Mouse (Mus musculus) mouse embryonic stem cell (cell line): ENCODE measurements around the gene Slc26a3.
"Not testable (repeated sequence)": the region's sequence is repeated elsewhere in the genome, so short reads cannot be mapped to it uniquely, and the experiment has no call there.

Source experiments
- in situ Hi-C, 2 experiments: fragments of 300-500 bp; cut with MboI; formaldehyde crosslinking; loops; 1 replicate in 1 of 2; 3 replicates in 1 of 2; pipeline ENCODE4 v1.14.3; 2019 to 2020; ENCODE audit warnings: low sequenced_read_pairs in 2 of 2, low pct_unique_long_range_greater_than_20kb in 1 of 2, mixed read lengths in 1 of 2; ENCODE audit not compliant: unreplicated experiment in 1 of 2

The Slc26a3 gene

GRCm38 (mm10) chr12:31404575-31405240 is 14.0 kb downstream of the Slc26a3 start:
- in situ Hi-C loops: no loop called here

DNA sequence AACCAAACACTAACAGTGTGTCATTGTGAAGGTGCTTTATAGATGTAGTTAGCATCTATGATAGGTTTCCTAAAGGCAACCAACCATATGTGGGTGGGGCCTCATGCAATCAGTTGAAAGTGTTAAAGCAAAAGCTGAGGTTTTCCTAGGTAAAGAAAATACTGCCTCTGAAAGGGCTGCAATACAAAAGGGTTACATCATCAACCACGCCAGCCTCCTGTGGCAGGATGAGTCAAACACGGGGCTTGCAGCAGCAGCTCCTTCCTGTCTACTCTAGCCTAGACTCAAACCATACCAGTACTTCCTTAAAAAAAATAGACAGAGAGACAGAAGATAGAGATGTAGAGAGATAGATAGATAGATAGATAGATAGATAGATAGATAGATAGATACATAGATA is 25.3 kb downstream of the Slc26a3 start:
- in situ Hi-C loops: no loop called here

- in situ Hi-C loops: no loop called here
These were observed 31.4 kb downstream of the Slc26a3 start for GRCm38 (mm10) chr12:31421901-31422574.

- in situ Hi-C loops: no loop called here
These were observed 47.1 kb downstream of the Slc26a3 start for GRCm38 (mm10) chr12:31437791-31438190.

DNA sequence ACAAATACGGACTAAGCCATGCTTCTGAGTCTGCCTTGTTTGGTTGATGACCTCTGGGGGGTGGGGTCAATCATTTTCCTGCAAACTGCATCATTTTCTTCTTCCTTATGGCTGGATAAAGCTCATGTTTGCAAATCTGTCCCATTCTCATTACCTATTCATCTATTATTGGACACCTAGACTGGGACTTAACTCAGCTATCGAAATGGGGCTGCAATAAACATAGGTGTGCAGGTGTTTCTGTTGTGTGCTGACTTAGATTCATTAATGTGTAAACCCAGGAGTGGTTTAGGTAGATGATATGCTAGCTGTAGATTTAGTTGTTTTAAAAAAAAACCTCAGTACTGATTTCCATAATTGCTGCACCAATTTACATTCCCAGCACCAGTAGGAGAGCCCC is 48.9 kb downstream of the Slc26a3 start:
- in situ Hi-C loops: no loop called here

DNA sequence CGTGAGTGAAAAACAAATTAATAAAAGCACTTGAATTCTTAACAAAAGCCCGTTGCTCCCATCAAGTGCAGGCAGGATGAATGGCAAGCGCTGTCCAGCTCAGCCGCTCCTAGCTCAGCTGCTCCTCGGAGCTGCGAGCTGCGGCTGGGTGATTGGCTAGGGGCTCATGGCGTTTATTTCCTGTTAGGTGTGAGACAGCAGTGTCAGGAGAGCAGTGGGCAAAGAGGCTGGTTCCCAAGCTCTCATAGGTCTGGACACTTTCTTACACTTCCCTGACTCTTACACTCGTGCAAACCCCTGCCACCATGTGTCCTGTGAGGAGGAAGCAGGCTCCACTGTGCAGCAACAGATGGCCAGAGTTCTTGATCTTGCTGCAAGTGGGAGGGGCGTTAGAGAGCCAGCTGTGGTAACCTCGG is 53.5 kb downstream of the Slc26a3 start:
- in situ Hi-C loops: no loop called here

DNA sequence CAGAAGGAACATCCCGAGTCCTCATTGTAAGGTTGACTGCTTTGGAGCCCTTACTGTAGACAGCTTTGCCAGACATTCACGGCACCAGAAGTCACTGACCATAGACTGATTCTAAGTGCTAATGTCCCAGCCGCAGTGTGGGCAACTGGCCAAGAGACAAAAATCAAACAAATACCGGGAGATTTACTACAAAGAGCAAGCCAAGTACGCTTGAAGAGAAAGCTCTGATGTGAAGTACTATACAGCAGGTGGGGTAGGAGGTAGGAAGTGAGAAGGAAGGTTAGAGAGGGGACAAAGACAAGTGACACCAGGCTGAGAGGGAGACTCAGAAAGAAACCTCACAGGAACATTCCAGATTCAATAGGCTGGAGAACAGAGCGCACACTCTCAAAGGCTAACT is 54.2 kb downstream of the Slc26a3 start:
- in situ Hi-C loops: no loop called here

- in situ Hi-C loops: no loop called here
These were observed 58.7 kb downstream of the Slc26a3 start for GRCm38 (mm10) chr12:31449341-31449740.

DNA sequence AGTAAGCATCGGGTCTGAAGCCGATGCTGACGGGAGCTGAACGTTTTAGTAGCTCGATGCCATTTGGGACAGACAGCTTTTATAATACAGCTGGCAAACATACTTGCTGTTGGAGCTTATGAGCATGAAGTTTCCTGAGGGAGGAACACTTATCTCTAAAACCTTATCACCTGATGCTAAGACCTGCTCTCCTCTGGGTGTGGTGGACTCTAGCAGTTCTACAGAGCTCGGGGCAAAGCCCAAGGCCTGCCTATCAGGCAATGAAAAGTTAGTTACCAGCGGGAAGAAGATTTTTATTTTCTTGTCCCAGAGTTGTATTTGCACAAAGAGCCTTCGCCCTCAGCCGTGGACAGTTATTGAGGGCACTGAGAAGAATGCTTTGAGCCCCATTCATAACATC is 65.6 kb downstream of the Slc26a3 start:
- in situ Hi-C loops: no loop called here

- in situ Hi-C loops: no loop called here
These were observed 67.8 kb downstream of the Slc26a3 start for GRCm38 (mm10) chr12:31458474-31458873.

- in situ Hi-C loops: loop anchor here in 1 of 2 experiments (10.0 kb wide), 1 partner anchor 335 kb away; no protein-coding TSS in a partner anchor
These were observed 69.6 kb downstream of the Slc26a3 start for GRCm38 (mm10) chr12:31460270-31460669.

GRCm38 (mm10) chr12:31461371-31461770 is 70.7 kb downstream of the Slc26a3 start:
- in situ Hi-C loops: loop anchor here in 1 of 2 experiments (10.0 kb wide), 1 partner anchor 337 kb away; no protein-coding TSS in a partner anchor

- in situ Hi-C loops: loop anchor here in 1 of 2 experiments (10.0 kb wide), 1 partner anchor 338 kb away; no protein-coding TSS in a partner anchor
These were observed 71.9 kb downstream of the Slc26a3 start for GRCm38 (mm10) chr12:31462615-31463014.

DNA sequence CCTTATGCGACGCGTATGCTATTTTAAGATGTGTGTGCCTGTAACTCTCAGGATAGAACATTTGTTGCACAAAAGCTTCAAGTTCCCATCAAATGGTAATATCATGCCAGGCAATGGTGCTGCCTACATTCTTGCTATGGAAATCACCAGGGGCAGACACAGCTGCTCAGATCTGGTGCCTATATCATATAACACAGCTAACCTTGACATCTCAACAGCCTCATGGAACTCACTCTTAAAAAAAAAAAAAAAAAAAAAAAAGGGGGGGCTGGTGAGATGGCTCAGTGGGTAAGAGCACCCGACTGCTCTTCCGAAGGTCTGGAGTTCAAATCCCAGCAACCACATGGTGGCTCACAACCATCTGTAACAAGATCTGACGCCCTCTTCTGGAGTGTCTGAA is 87.5 kb downstream of the Slc26a3 start:
- in situ Hi-C loops: not testable (repeated sequence)

DNA sequence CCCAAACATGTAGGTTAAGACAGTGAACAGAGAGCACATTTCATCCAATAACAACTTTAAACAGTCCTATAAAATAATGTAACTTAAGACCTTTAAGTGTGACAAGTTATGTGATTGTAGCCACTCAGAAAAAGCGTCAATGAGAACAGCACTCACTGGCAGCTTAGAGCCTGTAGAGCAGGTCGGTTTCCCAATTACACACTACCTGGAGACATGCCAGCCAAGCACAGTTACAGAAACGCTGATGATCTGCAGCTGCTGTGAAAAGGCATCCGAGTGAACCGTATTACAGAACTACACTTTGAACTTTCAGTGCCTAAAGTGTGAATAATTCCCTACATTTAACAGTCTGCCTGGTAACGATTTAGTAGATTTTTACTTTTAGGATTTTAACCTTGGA is 95.8 kb downstream of the Slc26a3 start:
- in situ Hi-C loops: no loop called here

GRCm38 (mm10) chr12:31498936-31499313 is 108.3 kb downstream of the Slc26a3 start:
- in situ Hi-C loops: no loop called here

DNA sequence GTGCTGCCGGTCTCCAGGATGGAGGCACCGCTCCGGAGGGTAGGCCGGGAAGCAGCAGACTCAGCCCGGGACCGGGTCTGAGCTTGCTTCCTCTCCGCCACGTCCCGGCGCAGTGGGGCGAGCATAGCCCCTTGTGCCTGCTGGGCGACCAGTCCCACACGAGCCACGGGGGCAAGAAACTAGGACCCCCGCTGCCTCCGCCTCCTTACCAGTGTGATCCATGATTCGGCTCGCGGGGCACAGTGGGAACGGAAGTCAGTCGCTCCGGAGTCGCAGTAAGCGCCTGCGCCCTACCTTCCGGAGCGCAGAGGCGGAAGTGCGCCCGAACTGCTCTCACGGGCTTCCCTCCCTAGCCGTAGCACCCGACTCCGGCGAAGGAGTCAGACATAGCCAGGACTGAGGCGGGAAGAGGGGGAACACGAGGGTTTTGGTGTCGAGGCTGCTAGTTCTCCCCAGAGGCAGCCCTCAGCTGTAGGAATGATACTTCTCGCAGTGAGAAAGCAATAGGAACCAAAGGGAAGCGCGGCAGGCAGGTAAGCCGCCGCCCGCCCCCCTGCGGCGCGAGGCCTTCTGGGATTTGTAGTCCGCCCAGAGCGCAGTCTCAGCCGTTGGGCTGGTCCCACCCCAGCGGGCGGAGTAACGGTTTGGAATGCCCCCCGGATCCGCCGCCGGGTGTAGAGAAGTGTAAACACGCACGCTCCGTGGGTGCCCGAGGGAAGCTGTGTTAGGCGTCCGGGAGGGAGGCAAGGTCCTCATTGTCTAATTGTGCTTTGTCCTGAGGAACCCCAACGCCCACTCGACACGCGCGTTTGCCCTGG is 108.9 kb downstream of the Slc26a3 start, which contains the start of gene Cbll1:
Gene Cbll1 (minus strand): TSS at position 303 of the 818 bp plus-strand sequence.
- in situ Hi-C loops: loop anchor here in 1 of 2 experiments (10.0 to 25.0 kb wide), 2 partner anchors 213 to 415 kb away; partner anchors contain the start of gene Gpr22

- in situ Hi-C loops: loop anchor here in 1 of 2 experiments (10.0 to 25.0 kb wide), 2 partner anchors 212 to 415 kb away; partner anchors contain the start of gene Gpr22
These were observed 109.5 kb downstream of the Slc26a3 start for GRCm38 (mm10) chr12:31500196-31500595.

DNA sequence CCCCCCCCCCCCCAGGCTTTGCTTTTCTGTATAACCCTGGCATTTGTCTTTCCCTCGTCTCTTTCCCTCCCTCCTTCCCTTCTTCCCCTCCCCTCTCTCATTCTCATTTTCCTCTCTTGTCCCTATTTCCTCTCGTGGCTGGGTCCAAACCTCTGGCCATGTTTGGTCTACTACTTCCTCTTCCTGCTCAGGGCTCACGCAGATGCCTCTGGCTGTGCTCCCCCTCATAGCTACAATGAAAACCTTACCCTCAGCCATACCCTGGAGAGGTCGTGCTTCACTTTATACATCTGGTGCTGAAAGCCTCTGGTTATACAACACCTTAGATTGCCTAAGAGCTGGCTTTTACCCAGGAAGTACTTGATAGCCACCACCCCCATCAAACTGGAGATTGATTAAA is 110.6 kb downstream of the Slc26a3 start:
- in situ Hi-C loops: loop anchor here in 1 of 2 experiments (10.0 to 25.0 kb wide), 2 partner anchors 211 to 414 kb away; partner anchors contain the start of gene Gpr22
